Mouse (Mus musculus) E14TG2a.4 (cell line): ENCODE data around the gene Cadm1.

Experiments
- H3K27me3 ChIP-seq: 2 replicates; pipeline ENCODE4 v1.6.1; 2014; ENCODE audit warnings: low read length, control low read depth; ENCODE audit not compliant: insufficient read depth
- H3K36me3 ChIP-seq: 2 replicates; pipeline ENCODE4 v1.6.1; 2014; ENCODE audit warnings: low read length, control low read depth; ENCODE audit not compliant: insufficient read depth
- H3K4me1 ChIP-seq: replicated peaks from 2 replicates; pipeline ENCODE4 v1.6.1; 2014; ENCODE audit warnings: low read depth, low read length, control low read depth
- H3K4me3 ChIP-seq: replicated peaks from 2 replicates; pipeline ENCODE4 v1.5.1; 2014; ENCODE audit warnings: mild to moderate bottlenecking, low read length
- H3K9me3 ChIP-seq: 2 replicates; pipeline ENCODE4 v1.6.1; 2014; ENCODE audit warnings: low read length, control low read depth
- CTCF ChIP-seq: conservative IDR thresholded peaks from 2 replicates; pipeline ENCODE4 v1.5.1; 2014; ENCODE audit warnings: low read length
- NANOG ChIP-seq: IDR thresholded peaks from 2 replicates; pipeline ENCODE4 v1.6.1; 2014; ENCODE audit warnings: borderline replicate concordance, low read length, mixed read lengths
- POU5F1 ChIP-seq: IDR thresholded peaks from 2 replicates; pipeline ENCODE4 v1.6.1; 2014; ENCODE audit warnings: low read length, borderline replicate concordance

Cadm1 gene

DNA sequence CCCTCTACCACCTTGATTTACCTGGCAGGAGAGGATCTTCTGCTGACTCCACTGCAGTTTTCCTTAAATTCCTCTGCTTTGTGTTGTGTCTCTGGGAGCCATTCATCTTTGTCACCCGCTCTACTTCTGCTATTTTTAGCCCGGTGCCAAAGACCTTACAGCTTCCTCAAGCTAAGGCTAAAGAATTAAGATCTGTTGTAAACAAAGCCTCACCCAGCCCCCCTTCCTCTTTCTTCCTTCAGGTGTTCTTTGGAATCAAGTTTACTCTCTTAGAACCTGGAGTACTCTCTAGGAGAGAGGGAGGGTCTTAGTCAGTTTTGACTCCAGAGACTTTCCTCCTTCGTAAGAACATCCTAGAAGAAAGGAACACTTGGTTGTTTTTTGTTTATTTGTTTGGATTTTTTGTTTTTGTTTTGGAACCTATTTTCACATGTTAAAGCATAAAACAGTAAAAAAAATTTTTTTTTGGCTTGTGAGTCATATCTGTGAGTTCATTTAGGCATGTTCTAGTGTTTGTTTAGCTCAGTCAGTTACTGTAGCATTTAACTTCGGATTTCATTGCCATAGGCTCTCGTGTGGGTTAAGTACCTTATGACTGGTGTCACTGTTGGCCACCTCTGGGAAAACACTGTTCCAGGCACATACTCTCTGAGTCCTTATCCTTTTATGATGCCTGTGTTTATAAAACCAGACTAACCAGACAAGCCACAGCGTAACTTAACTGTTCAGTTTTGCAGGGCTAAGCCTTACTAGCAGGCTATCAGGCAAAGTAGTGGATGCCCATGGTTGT, 51.8 kb downstream of the Cadm1 start:
- Histone ChIP-seq H3K4me3 (peak overlapping the region; percentile 35), H3K9me3 (no peaks in the 10 kb centered on the region), H3K4me1 (peaks cover 93% of the 10 kb centered on the region), H3K27me3 (no peaks in the 10 kb centered on the region), H3K36me3 (no peaks in the 10 kb centered on the region)
- TF ChIP-seq CTCF: no peak
- TF ChIP-seq POU5F1: no peak
- no peak for TF ChIP-seq NANOG

DNA sequence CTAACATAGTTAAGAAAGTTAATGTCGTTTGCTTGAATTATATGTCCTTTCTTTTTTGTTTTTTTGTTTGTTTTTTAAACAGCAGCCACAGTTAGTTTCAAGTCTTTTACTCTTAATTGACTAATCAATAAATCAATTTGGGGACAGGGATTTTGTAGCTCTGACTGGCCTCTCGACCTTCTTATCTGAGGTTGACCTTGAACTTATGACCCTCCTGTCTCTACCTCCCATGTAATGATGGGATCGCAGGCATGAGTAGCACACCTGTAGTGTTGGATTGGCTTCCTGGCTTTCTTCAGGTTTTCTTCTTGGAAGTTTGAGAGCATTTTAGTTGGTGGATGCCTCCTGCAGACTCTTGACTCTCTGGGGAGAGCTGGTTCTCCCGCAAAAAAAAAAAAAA, 53.3 kb downstream of the Cadm1 start:
- Histone ChIP-seq H3K4me1 (peaks cover 91% of the 10 kb centered on the region), H3K27me3 (no peaks in the 10 kb centered on the region), H3K36me3 (no peaks in the 10 kb centered on the region), H3K4me3 (no peak overlapping the region), H3K9me3 (no peaks in the 10 kb centered on the region)
- TF ChIP-seq POU5F1: no peak

DNA sequence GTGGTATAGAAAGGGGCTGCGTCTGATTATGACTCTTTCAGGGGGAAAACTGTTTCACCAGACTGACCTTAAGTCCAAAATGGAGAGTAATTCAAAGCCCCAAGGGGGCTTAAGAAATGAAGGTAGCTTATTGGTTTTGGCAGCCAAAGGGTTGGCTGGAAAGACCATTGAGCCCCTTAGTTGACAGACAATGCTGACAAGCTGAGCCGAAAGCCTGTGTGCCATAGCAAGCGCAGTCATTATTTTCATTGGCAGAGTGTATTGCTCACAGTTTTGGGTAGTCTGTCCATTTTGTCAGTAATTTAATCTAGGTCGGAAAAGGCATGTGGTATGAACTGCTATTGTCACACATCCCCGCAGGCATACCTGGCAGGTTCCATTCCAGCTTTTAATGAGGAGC, 56.2 kb downstream of the Cadm1 start:
- Histone ChIP-seq H3K36me3 (no peaks in the 10 kb centered on the region), H3K9me3 (no peaks in the 10 kb centered on the region)

GRCm38 (mm10) chr9:47586839-47587238, 56.9 kb downstream of the Cadm1 start:
- TF ChIP-seq POU5F1 (no peak), CTCF (no peak), NANOG (no peak)
- Histone ChIP-seq H3K4me3 (no peak overlapping the region), H3K27me3 (no peaks in the 10 kb centered on the region), H3K36me3 (no peaks in the 10 kb centered on the region), H3K9me3 (no peaks in the 10 kb centered on the region), H3K4me1 (peaks cover 70% of the 10 kb centered on the region)

More for the DNA sequence above, 56.2 kb downstream of the Cadm1 start:
- H3K4me3 ChIP-seq: no peak overlapping the region
- H3K4me1 ChIP-seq: peaks cover 77% of the 10 kb centered on the region
- no peaks in the 10 kb centered on the region for H3K27me3 ChIP-seq
- TF ChIP-seq NANOG (no peak), CTCF (no peak), POU5F1 (no peak)

DNA sequence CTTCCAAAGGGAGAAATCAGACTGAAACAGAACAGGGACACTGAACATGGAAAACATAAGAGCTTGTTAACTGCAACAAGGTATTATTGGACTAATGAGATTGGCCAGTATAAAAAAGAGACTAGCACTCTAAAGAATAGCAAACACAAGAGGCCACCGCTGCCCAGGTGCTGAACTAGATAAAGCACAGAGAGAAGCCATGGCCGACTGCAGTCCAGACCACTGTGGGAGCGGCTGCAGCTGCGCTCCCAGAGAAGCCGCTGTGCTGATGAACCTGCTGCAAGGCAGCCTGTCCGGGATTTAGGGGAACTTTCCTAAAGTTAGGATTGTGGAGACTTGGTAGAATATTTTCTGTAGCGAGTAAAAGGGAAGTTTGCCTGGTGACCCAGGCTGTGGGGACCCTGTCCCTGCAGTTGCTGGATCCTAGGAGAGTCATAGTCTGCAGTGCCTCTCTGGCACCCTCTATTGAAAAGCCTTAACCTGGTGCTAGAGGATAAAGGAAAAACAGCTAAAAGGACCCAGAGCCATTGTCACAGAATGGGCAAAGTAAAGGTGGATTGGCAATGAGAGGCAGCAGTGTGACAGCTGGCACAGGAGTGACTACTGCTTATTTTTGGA, 57.7 kb downstream of the Cadm1 start:
- TF ChIP-seq NANOG (no peak), CTCF (peak; percentile 96), POU5F1 (no peak)
- H3K4me1 ChIP-seq: peaks cover 62% of the 10 kb centered on the region

GRCm38 (mm10) chr9:47589832-47590231, 59.9 kb downstream of the Cadm1 start:
- Histone ChIP-seq H3K27me3 (no peaks in the 10 kb centered on the region), H3K4me1 (peaks cover 40% of the 10 kb centered on the region), H3K36me3 (no peaks in the 10 kb centered on the region), H3K9me3 (no peaks in the 10 kb centered on the region), H3K4me3 (no peak overlapping the region)
- no peak for TF ChIP-seq POU5F1
- no peak for TF ChIP-seq NANOG
- TF ChIP-seq CTCF: no peak

More for the DNA sequence above, 57.7 kb downstream of the Cadm1 start:
- Histone ChIP-seq H3K4me3 (0 out of 2 replicates have a peak overlapping the region, but pooled peaks have one; percentile 29), H3K36me3 (no peaks in the 10 kb centered on the region), H3K27me3 (no peaks in the 10 kb centered on the region), H3K9me3 (no peaks in the 10 kb centered on the region)

GRCm38 (mm10) chr9:47601541-47601940, 71.6 kb downstream of the Cadm1 start:
- Histone ChIP-seq H3K27me3 (no peaks in the 10 kb centered on the region), H3K4me1 (peaks cover 42% of the 10 kb centered on the region), H3K4me3 (no peak overlapping the region), H3K36me3 (peaks cover 7% of the 10 kb centered on the region; the same call in 1 of the 2 replicates), H3K9me3 (no peaks in the 10 kb centered on the region)
- no peak for TF ChIP-seq POU5F1
- TF ChIP-seq NANOG: no peak
- no peak for TF ChIP-seq CTCF

DNA sequence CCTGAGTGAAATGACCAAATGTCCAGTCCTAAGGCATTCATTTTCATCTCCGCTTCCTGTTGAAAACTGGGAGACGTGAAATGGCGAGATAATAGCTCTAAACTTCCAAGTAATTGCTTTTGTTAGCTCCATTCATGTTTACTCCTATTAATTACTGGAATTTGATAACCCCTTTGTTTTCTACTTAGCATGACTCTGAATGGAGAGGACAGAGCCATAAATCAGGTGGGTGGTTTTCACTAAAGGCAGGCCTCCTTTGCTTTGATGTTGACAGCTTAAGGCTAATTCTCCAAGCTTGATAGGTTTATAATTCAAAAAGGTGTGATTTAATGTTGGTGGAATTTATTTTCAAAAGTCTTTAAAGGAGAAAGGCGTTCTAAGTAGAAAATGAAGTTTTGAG, 74.0 kb downstream of the Cadm1 start:
- no peak for TF ChIP-seq NANOG
- TF ChIP-seq CTCF: no peak
- TF ChIP-seq POU5F1: no peak
- Histone ChIP-seq H3K36me3 (no peaks in the 10 kb centered on the region), H3K9me3 (no peaks in the 10 kb centered on the region), H3K4me3 (no peak overlapping the region), H3K27me3 (no peaks in the 10 kb centered on the region), H3K4me1 (peaks cover 41% of the 10 kb centered on the region)

GRCm38 (mm10) chr9:47605628-47606027, 75.7 kb downstream of the Cadm1 start:
- H3K36me3 ChIP-seq: no peaks in the 10 kb centered on the region
- H3K4me1 ChIP-seq: peaks cover 25% of the 10 kb centered on the region
- H3K9me3 ChIP-seq: no peaks in the 10 kb centered on the region
- TF ChIP-seq CTCF: no peak
- no peak for TF ChIP-seq POU5F1
- no peak for TF ChIP-seq NANOG
- no peak overlapping the region for H3K4me3 ChIP-seq
- no peaks in the 10 kb centered on the region for H3K27me3 ChIP-seq
